Mouse (Mus musculus) forebrain, postnatal 0 days (tissue): ENCODE data around the gene Foxc2. TPM values are rescaled to one million over a fixed set of nuclear protein-coding genes. Genes with fewer than 3 reads are reported as not detected.

Experiments used
- ATAC-seq: fragments of 200-750 bp; cut with Nextera tagmentation; 2 replicates; pipeline ENCODE4 v1.8.0; 2017; ENCODE audit warnings: mild to moderate bottlenecking, moderate library complexity
- DNase-seq: peaks from one replicate; pipeline ENCODE4 v3.0.0-alpha.2; 2015
- H3K27ac ChIP-seq: fragments of 300-500 bp; sonication (generic); 2 replicates; pipeline ENCODE4 v1.5.1; 2014; ENCODE audit warnings: low read depth, mild to moderate bottlenecking, antibody characterized with exemption, low read length, moderate library complexity, mixed read lengths
- H3K27me3 ChIP-seq: fragments of 300-500 bp; sonication (generic); 2 replicates; pipeline ENCODE4 v1.6.1; 2014; ENCODE audit warnings: mild to moderate bottlenecking, low read length, mixed read lengths; ENCODE audit not compliant: insufficient read depth
- H3K36me3 ChIP-seq: fragments of 300-500 bp; sonication (generic); 2 replicates; pipeline ENCODE4 v1.6.1; 2014; ENCODE audit warnings: mild to moderate bottlenecking, moderate library complexity; ENCODE audit not compliant: insufficient read depth
- H3K4me1 ChIP-seq: fragments of 300-500 bp; sonication (generic); 2 replicates; pipeline ENCODE4 v1.6.1; 2014; ENCODE audit warnings: antibody characterized with exemption; ENCODE audit not compliant: insufficient read depth
- H3K4me2 ChIP-seq: fragments of 300-500 bp; sonication (generic); 2 replicates; pipeline ENCODE4 v1.6.1; 2014; ENCODE audit warnings: low read depth, mild to moderate bottlenecking, moderate library complexity
- H3K4me3 ChIP-seq: fragments of 300-500 bp; sonication (generic); 2 replicates; pipeline ENCODE4 v1.5.1; 2014; ENCODE audit warnings: low read depth, low read length, mixed read lengths
- H3K9ac ChIP-seq: fragments of 300-500 bp; sonication (generic); 2 replicates; pipeline ENCODE4 v1.6.1; 2014; ENCODE audit warnings: mild to moderate bottlenecking
- H3K9me3 ChIP-seq: fragments of 300-500 bp; sonication (generic); 2 replicates; pipeline ENCODE4 v1.6.1; 2016; ENCODE audit warnings: low read length
- CTCF ChIP-seq: sonication (generic); IDR thresholded peaks from 2 replicates; pipeline ENCODE4 v1.5.1; 2016; ENCODE audit warnings: antibody characterized with exemption, control low read depth, low read depth
- WGBS: fragments of 180-500 bp; shearing (Covaris S2); extraction: QIAGEN DNeasy Blood & Tissue Kit; methylation state at CpG from one replicate; pipeline ENCODE4 v1.1.7; 2014; 5-methylcytosine and 5-hydroxymethylcytosine counted together
- polyA plus RNA-seq: library from polyadenylated mRNA; unstranded; fragments of >200 nt; fragmentation: Nextera tagmentation; extraction: Ambion mirVana; gene quantifications from 2 replicates; pipeline ENCODE4 v1.2.1, GENCODE M21; 2015
- total RNA-seq: library from RNA; depleted of rRNA; stranded (reverse); fragments of >200 nt; gene quantifications from 2 replicates; pipeline ENCODE4 v1.2.3, GENCODE M21; 2014

The Foxc2 gene
- total and polyA plus RNA-seq, 2 experiments from 2014 or later = 2.7 to 6.5 TPM

DNA sequence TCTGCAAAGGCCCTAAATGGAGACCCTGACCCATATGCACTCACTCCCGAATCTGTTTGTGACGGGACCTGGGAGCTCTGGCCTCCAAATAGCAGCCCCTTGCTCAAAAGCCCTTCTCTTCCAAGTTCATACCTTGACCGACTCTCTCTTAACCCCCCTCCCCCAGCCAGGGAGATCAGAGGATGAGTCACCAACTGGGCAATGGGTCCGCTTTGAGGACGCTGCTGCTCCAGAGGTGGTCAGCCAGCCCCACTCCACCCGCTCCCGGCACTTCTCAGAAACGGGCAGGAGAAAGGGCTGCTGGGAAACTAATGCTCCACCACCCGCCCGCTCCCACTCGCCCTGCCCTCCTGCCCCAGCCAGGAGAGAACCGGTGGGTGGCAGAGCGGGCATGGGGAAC, 40.0 kb upstream of the Foxc2 start:
- no peak overlapping the region for H3K27ac ChIP-seq
- 4% methylated on average over 13 of the region's 13 CpGs for WGBS
- TF ChIP-seq CTCF = no peak

DNA sequence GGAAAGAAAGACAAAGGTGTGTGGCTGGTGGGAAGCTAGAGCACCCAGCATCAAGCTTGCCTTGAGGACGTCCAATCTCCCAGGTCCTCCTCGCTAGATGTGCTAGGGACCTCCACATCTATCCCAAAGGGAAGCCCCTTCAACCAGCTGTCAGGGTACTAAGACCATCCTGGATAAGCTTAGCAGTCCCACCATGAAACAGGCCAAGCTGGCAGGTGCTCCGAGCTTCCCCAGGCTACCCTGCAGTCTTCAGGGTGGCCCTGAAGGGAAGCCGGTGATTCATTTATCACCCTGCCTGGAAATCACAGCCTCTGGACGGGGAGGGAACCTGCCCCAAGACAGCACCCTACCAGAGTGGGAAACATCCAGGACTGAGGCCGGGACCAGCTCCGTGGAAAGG, 39.4 kb upstream of the Foxc2 start:
- no peak for TF ChIP-seq CTCF

More for the DNA sequence above, 40.0 kb upstream of the Foxc2 start:
- Histone ChIP-seq H3K27me3 (peaks cover 89% of the 10 kb centered on the region), H3K4me3 (no peak overlapping the region), H3K4me1 (no peaks in the 10 kb centered on the region), H3K36me3 (no peaks in the 10 kb centered on the region), H3K9ac (no peak overlapping the region), H3K9me3 (no peaks in the 10 kb centered on the region; the same call in 1 of the 2 replicates), H3K4me2 (no peak overlapping the region)
- no peak for ATAC-seq
- DNase-seq = no peak

DNA sequence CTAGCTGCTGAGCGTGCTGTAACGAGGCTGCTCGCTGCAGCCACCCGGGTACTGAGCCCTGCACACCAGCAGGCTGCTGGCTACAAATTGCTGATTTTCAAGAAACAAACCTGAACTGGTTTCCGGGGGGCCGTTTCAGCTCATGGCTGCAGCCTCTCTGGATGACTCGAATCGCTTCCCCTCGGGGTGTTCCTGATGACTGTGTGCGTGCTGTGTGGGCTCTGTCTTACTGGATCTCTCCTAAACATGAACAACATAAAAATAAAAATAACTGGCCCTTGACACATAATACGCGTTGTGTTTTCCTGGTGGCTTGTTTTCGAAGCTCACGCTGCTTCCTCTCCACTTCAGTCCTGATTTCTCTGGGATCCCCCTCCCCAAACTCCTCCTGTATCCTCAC, 37.2 kb upstream of the Foxc2 start:
- Histone ChIP-seq H3K27me3 (peaks cover 91% of the 10 kb centered on the region), H3K4me3 (no peak overlapping the region), H3K4me2 (no peak overlapping the region), H3K4me1 (no peaks in the 10 kb centered on the region), H3K9me3 (no peaks in the 10 kb centered on the region; the same call in 1 of the 2 replicates), H3K36me3 (no peaks in the 10 kb centered on the region), H3K9ac (no peak overlapping the region), H3K27ac (no peak overlapping the region)
- no peak for ATAC-seq
- DNase-seq = no peak
- 4% methylated on average over 14 of the region's 14 CpGs for WGBS
- no peak for TF ChIP-seq CTCF

More for the DNA sequence above, 39.4 kb upstream of the Foxc2 start:
- H3K27me3 ChIP-seq = peaks cover 90% of the 10 kb centered on the region
- ATAC-seq (no peak), DNase-seq (no peak)
- H3K4me3 ChIP-seq = no peak overlapping the region
- WGBS = 3% methylated on average over 7 of the region's 7 CpGs
- no peaks in the 10 kb centered on the region for H3K4me1 ChIP-seq
- no peaks in the 10 kb centered on the region; the same call in 1 of the 2 replicates for H3K9me3 ChIP-seq
- no peak overlapping the region for H3K9ac ChIP-seq
- H3K36me3 ChIP-seq = no peaks in the 10 kb centered on the region
- no peak overlapping the region for H3K27ac ChIP-seq
- no peak overlapping the region for H3K4me2 ChIP-seq

GRCm38 (mm10) chr8:121079201-121079600, 36.8 kb upstream of the Foxc2 start:
- Histone ChIP-seq H3K4me3 (no peak overlapping the region), H3K4me2 (no peak overlapping the region), H3K9me3 (no peaks in the 10 kb centered on the region; the same call in 1 of the 2 replicates), H3K4me1 (no peaks in the 10 kb centered on the region), H3K27ac (no peak overlapping the region), H3K27me3 (peaks cover 92% of the 10 kb centered on the region), H3K9ac (no peak overlapping the region), H3K36me3 (no peaks in the 10 kb centered on the region)
- WGBS = 4% methylated on average over 7 of the region's 7 CpGs
- TF ChIP-seq CTCF = no peak
- DNase-seq (no peak), ATAC-seq (no peak)

- H3K9ac ChIP-seq = no peak overlapping the region
- 4% methylated on average over 12 of the region's 12 CpGs for WGBS
- H3K36me3 ChIP-seq = no peaks in the 10 kb centered on the region
- H3K27me3 ChIP-seq = peaks cover 88% of the 10 kb centered on the region
- no peak overlapping the region for H3K4me3 ChIP-seq
- DNase-seq = no peak
- H3K4me2 ChIP-seq = no peak overlapping the region
- H3K27ac ChIP-seq = no peak overlapping the region
- TF ChIP-seq CTCF = no peak
- H3K4me1 ChIP-seq = no peaks in the 10 kb centered on the region
- H3K9me3 ChIP-seq = no peaks in the 10 kb centered on the region; the same call in 1 of the 2 replicates
- no peak for ATAC-seq
These were observed 36.0 kb upstream of the Foxc2 start for GRCm38 (mm10) chr8:121079944-121080343.

GRCm38 (mm10) chr8:121080361-121081090, 35.4 kb upstream of the Foxc2 start:
- Histone ChIP-seq H3K27ac (no peak overlapping the region), H3K9me3 (no peaks in the 10 kb centered on the region; the same call in 1 of the 2 replicates), H3K9ac (no peak overlapping the region), H3K4me2 (no peak overlapping the region), H3K4me3 (no peak overlapping the region), H3K27me3 (peaks cover 89% of the 10 kb centered on the region), H3K4me1 (no peaks in the 10 kb centered on the region), H3K36me3 (no peaks in the 10 kb centered on the region)
- TF ChIP-seq CTCF = no peak
- ATAC-seq (no peak), DNase-seq (no peak)
- WGBS = 5% methylated on average over 49 of the region's 49 CpGs

DNA sequence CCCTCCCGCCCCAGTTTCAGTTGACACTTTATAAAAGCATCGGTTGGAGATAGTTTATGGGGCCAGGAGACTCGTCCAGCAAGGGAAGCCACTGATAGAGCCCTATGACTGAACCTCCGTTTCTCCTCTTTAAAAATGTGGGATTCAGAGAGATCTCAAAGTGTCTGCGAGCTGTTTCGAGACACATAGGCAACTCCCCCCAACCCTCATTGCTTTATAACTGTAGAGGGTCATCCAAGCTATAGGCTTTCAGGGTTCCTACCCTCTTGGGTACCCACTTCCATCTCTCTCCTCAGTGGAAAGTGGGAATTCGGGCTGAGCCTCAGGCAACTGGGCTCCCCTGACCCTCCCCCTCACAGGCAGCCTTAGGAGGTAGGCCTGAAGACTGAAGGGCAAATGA, 34.6 kb upstream of the Foxc2 start:
- WGBS = under 1% methylated on average over 7 of the region's 7 CpGs
- H3K9ac ChIP-seq = no peak overlapping the region
- no peak overlapping the region for H3K4me3 ChIP-seq
- H3K4me1 ChIP-seq = no peaks in the 10 kb centered on the region
- no peak overlapping the region for H3K27ac ChIP-seq
- TF ChIP-seq CTCF = no peak
- H3K9me3 ChIP-seq = no peaks in the 10 kb centered on the region; the same call in 1 of the 2 replicates
- DNase-seq (no peak), ATAC-seq (no peak)
- H3K4me2 ChIP-seq = no peak overlapping the region
- peaks cover 89% of the 10 kb centered on the region for H3K27me3 ChIP-seq
- H3K36me3 ChIP-seq = no peaks in the 10 kb centered on the region
